Mouse (Mus musculus): Measurements from ENCODE around the gene Sdf4. TPM values are rescaled to one million over a fixed set of nuclear protein-coding genes. Genes with fewer than 3 reads are reported as not detected.
A peak's percentile ranks its signal among the peaks of the same experiment; 100 is the strongest.

Sdf4 gene
- polyA plus RNA-seq, 2 experiments, result 26.8 to 72.1 TPM

DNA sequence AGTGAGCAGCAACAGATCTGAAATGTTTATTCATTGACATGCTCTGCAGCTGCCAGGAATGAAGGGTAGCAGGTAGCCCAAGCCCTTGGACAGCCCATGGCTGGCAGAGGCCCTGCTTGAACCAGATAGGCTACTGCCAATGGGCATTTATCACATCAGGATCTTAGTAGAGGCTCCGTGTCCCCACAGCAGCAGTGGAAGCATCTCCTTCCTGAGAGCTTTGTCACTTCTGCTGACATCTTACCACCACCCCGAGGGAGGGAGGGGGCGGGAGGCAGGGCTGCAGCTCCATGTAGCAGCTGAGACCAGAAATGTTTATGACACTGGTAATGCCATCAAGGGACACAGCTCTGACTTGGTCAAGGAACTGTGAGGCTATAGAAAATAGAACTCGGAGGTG is 40.2 kb downstream of the Sdf4 start:
- 40% methylated on average over 4 of the region's 4 CpGs for WGBS (ENCODE audit: insufficient replicate concordance)
- ATAC-seq (ENCODE audit: insufficient read depth) (no peak), DNase-seq (ENCODE audit: low read depth in 3 of 3, low spot score in 3 of 3) (no peak)
- Histone ChIP-seq H3K4me3 (ENCODE audit: insufficient read depth in 1 of 2, low read depth in 2 of 2, low read length in 2 of 2) (no peak overlapping the region), H3K4me1 (replicated peaks; ENCODE audit: control insufficient read depth in 2 of 2, insufficient read depth in 2 of 2, low read length in 1 of 2) (peaks cover 0 to 14% of the 10 kb centered on the region in 2 experiments; a peak in 2 of 4 replicates), H3K4me2 (ENCODE audit: low read depth) (no peak overlapping the region), H3K9me3 (ENCODE audit: control insufficient read depth, low read length) (no peaks in the 10 kb centered on the region), H3K36me3 (replicated peaks; ENCODE audit: control insufficient read depth, insufficient read depth, low read depth) (no peaks in the 10 kb centered on the region), H3K9ac (replicated peaks) (no peak overlapping the region), H3K27me3 (ENCODE audit: control insufficient read depth, insufficient read depth, low read length) (peaks cover 19% of the 10 kb centered on the region), H3K27ac (no peak overlapping the region)
- TF ChIP-seq CTCF (IDR thresholded peaks at IDR 0.05; ENCODE audit: low read depth) (no peak), EP300 (IDR thresholded peaks at IDR 0.05; ENCODE audit: low read depth) (no peak)

DNA sequence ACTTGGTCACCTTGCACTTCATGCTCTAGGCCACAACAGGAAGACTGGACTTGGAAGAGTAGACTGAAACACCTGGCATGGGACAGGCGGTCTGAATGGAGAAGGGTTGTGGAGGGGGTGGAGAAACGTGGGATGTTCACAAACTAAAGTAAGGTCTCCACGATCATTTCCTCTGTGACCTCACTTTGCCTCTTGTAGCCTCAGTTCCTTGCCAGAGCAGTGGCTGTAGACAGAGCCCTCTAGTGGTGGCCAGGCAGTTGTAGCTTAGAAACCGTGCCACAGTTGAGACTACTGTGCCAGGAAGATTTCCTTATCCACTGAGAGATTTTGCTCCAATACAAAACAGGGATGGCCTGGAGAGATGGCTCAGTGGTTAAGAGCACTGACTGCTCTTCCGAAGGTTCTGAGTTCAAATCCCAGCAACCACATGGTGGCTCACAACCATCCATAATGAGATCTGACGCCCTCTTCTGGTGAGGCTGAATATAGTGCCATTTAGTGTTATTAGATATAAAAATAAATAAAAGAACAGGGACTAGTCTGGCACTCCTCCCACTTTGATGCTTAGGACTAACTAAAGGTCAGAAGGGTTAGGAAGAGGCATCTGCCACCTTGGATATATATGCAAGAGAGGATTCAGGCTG is 40.9 kb downstream of the Sdf4 start:
- Histone ChIP-seq H3K4me1 (replicated peaks; ENCODE audit: control insufficient read depth in 2 of 2, insufficient read depth in 2 of 2, low read length in 1 of 2) (peaks cover 0 to 14% of the 10 kb centered on the region in 2 experiments; a peak in 2 of 4 replicates), H3K4me3 (ENCODE audit: insufficient read depth in 1 of 2, low read depth in 2 of 2, low read length in 2 of 2) (no peak overlapping the region), H3K27ac (no peak overlapping the region), H3K4me2 (ENCODE audit: low read depth) (no peak overlapping the region), H3K27me3 (ENCODE audit: control insufficient read depth, insufficient read depth, low read length) (peaks cover 19% of the 10 kb centered on the region), H3K9me3 (ENCODE audit: control insufficient read depth, low read length) (no peaks in the 10 kb centered on the region), H3K36me3 (replicated peaks; ENCODE audit: control insufficient read depth, insufficient read depth, low read depth) (no peaks in the 10 kb centered on the region), H3K9ac (replicated peaks) (no peak overlapping the region)
- 22% methylated on average over 6 of the region's 6 CpGs for WGBS (ENCODE audit: insufficient replicate concordance)
- DNase-seq (ENCODE audit: low read depth in 3 of 3, low spot score in 3 of 3) (peak in 1 of 3 experiments; percentile 20), ATAC-seq (ENCODE audit: insufficient read depth) (0 out of 2 replicates have a peak, but pooled peaks have one; percentile 29)
- TF ChIP-seq CTCF (IDR thresholded peaks at IDR 0.05; ENCODE audit: low read depth) (peak; percentile 89), EP300 (IDR thresholded peaks at IDR 0.05; ENCODE audit: low read depth) (no peak)

DNA sequence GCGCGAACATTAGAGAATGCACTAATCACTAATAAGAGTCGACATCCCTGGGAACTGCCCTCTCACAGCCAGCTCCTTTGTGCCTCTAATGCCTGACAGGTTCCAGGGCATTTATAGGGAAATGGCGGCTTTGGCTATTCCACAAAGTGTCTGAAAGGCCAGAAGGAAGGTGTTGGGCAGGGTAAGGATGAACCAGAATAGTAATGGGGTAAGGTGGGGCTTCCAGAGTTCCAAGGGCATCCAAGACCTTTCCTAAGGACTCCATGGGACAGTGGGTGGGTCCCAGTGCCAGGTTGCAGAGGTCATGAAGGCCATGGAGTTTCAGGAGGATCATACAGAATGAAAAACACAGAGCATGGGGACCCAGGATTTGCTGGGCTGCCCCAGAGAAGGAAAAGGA is 41.6 kb downstream of the Sdf4 start:
- ATAC-seq (ENCODE audit: insufficient read depth) (no peak), DNase-seq (ENCODE audit: low read depth in 3 of 3, low spot score in 3 of 3) (no peak)
- Histone ChIP-seq H3K9ac (replicated peaks) (no peak overlapping the region), H3K4me3 (ENCODE audit: insufficient read depth in 1 of 2, low read depth in 2 of 2, low read length in 2 of 2) (no peak overlapping the region), H3K4me1 (replicated peaks; ENCODE audit: control insufficient read depth in 2 of 2, insufficient read depth in 2 of 2, low read length in 1 of 2) (peaks cover 0 to 14% of the 10 kb centered on the region in 2 experiments; a peak in 2 of 4 replicates), H3K27me3 (ENCODE audit: control insufficient read depth, insufficient read depth, low read length) (peaks cover 19% of the 10 kb centered on the region), H3K9me3 (ENCODE audit: control insufficient read depth, low read length) (no peaks in the 10 kb centered on the region), H3K4me2 (ENCODE audit: low read depth) (no peak overlapping the region), H3K36me3 (replicated peaks; ENCODE audit: control insufficient read depth, insufficient read depth, low read depth) (no peaks in the 10 kb centered on the region), H3K27ac (no peak overlapping the region)
- WGBS (ENCODE audit: insufficient replicate concordance), result 65% methylated on average over 4 of the region's 4 CpGs
- no peak for TF ChIP-seq CTCF (IDR thresholded peaks at IDR 0.05; ENCODE audit: low read depth)
- no peak for TF ChIP-seq EP300 (IDR thresholded peaks at IDR 0.05; ENCODE audit: low read depth)

DNA sequence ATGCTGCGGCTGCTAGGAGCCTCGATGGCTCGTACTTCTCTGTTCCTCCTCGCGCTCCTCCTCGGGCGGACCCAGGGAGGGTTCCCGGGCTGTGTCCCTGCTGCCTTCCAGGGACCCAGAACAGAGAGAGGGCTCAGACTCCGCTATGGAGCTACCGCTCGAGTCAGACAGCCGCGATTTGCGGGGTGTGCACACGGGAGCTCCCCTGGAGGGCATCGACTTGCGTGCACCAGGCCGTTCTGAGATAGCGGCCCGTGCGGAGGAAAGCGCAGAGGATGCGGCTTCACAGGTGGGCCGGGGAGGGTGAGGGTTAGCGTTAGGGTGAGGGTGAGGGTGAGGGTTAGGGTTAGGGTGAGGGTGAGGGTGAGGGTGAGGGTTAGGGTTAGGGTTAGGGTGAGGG is 42.2 kb downstream of the Sdf4 start:
- H3K27ac ChIP-seq, result no peak overlapping the region
- H3K4me1 ChIP-seq (replicated peaks; ENCODE audit: control insufficient read depth in 2 of 2, insufficient read depth in 2 of 2, low read length in 1 of 2), result peaks cover 0 to 14% of the 10 kb centered on the region in 2 experiments; a peak in 2 of 4 replicates
- H3K4me3 ChIP-seq (ENCODE audit: insufficient read depth in 1 of 2, low read depth in 2 of 2, low read length in 2 of 2), result no peak overlapping the region
- no peaks in the 10 kb centered on the region for H3K9me3 ChIP-seq (ENCODE audit: control insufficient read depth, low read length)
- WGBS (ENCODE audit: insufficient replicate concordance), result 6% methylated on average over 25 of the region's 25 CpGs
- H3K9ac ChIP-seq (replicated peaks), result no peak overlapping the region
- DNase-seq (ENCODE audit: low read depth in 3 of 3, low spot score in 3 of 3), result no peak
- no peak for TF ChIP-seq EP300 (IDR thresholded peaks at IDR 0.05; ENCODE audit: low read depth)
- peaks cover 19% of the 10 kb centered on the region for H3K27me3 ChIP-seq (ENCODE audit: control insufficient read depth, insufficient read depth, low read length)
- ATAC-seq (ENCODE audit: insufficient read depth), result no peak
- H3K36me3 ChIP-seq (replicated peaks; ENCODE audit: control insufficient read depth, insufficient read depth, low read depth), result no peaks in the 10 kb centered on the region
- no peak overlapping the region for H3K4me2 ChIP-seq (ENCODE audit: low read depth)

DNA sequence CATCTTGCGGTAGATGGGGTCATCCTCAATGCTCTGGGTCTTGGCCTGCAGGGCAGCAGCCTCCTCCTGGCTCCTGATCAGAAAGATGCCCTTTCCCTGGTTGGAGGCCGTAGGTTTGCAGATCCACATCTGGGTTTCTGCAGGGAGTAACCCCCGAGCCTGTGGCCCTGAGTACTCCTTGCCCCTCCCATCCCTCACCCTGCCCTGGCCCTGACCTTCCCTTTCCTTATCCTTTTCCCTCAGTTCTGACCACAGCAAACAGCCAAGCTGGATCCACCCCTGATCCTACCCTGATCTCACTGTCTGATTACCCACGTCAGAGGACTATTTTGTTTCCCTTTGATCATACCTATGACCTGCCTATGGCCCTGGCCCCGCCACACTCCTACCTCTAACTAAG is 52.1 kb downstream of the Sdf4 start:
- WGBS (ENCODE audit: insufficient replicate concordance), result 46% methylated on average over 5 of the region's 5 CpGs
- H3K27me3 ChIP-seq (ENCODE audit: control insufficient read depth, insufficient read depth, low read length), result no peaks in the 10 kb centered on the region
- DNase-seq (ENCODE audit: low read depth in 3 of 3, low spot score in 3 of 3), result no peak

More for the DNA sequence above, 52.1 kb downstream of the Sdf4 start:
- no peaks in the 10 kb centered on the region for H3K4me1 ChIP-seq (replicated peaks; ENCODE audit: control insufficient read depth in 2 of 2, insufficient read depth in 2 of 2, low read length in 1 of 2)
- no peaks in the 10 kb centered on the region for H3K36me3 ChIP-seq (replicated peaks; ENCODE audit: control insufficient read depth, insufficient read depth, low read depth)
- no peak overlapping the region for H3K4me2 ChIP-seq (ENCODE audit: low read depth)
- no peaks in the 10 kb centered on the region for H3K9me3 ChIP-seq (ENCODE audit: control insufficient read depth, low read length)
- H3K4me3 ChIP-seq (ENCODE audit: insufficient read depth in 1 of 2, low read depth in 2 of 2, low read length in 2 of 2), result no peak overlapping the region
- no peak for ATAC-seq (ENCODE audit: insufficient read depth)
- no peak for TF ChIP-seq CTCF (IDR thresholded peaks at IDR 0.05; ENCODE audit: low read depth)
- TF ChIP-seq EP300 (IDR thresholded peaks at IDR 0.05; ENCODE audit: low read depth), result no peak
- H3K27ac ChIP-seq, result no peak overlapping the region
- no peak overlapping the region for H3K9ac ChIP-seq (replicated peaks)
